Comparison of ENCODE assay signal across 8 mouse cellular contexts in the genomic region with DNA sequence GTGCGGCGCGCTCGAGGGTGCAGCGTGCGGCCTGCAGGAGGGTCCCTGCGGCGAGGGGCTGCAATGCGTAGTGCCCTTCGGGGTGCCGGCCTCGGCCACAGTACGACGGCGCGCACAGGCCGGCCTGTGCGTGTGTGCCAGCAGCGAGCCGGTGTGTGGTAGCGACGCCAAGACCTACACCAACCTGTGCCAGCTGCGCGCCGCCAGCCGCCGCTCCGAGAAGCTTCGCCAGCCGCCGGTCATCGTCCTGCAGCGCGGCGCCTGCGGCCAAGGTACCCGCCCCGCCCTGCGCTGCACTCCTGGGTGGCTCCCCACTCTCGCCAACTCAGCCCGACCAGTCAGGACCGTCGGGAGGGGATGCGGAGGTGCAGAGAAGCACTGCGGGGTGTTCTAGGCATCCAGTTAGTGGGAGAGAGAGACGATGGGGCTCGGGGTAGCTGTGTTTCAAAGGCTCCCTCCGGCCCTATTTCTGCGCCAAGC. TPM values are rescaled to one million over a fixed set of nuclear protein-coding genes. Genes with fewer than 3 reads are reported as not detected.
DNase-seq lines count a peak whose midpoint lies in the region; ATAC-seq lines count a peak whose summit lies in the region.

No protein-coding gene starts in this region.

- no peaks in the 10 kb centered on the region for H3K9me3 ChIP-seq in embryonic facial prominence, embryonic 10.5 days
- H3K9me3 ChIP-seq in heart, embryonic 12.5 days (replicated peaks), result peaks cover 3% of the 10 kb centered on the region; the same call in 1 of the 2 replicates
- peaks cover 3% of the 10 kb centered on the region; the same call in 1 of the 2 replicates for H3K9me3 ChIP-seq in kidney, embryonic 16.5 days (ENCODE audit: low read length)

- H3K36me3 ChIP-seq in embryonic facial prominence, embryonic 10.5 days (replicated peaks), result no peaks in the 10 kb centered on the region
- no peaks in the 10 kb centered on the region for H3K36me3 ChIP-seq in heart, embryonic 12.5 days
- no peaks in the 10 kb centered on the region for H3K36me3 ChIP-seq in kidney, embryonic 16.5 days (ENCODE audit: insufficient read depth, low read length)

- H3K4me1 ChIP-seq in embryonic facial prominence, embryonic 10.5 days, result peaks cover 16% of the 10 kb centered on the region
- peaks cover 31% of the 10 kb centered on the region for H3K4me1 ChIP-seq in heart, embryonic 12.5 days (replicated peaks)
- H3K4me1 ChIP-seq in kidney, embryonic 16.5 days (ENCODE audit: insufficient read depth, low read length), result peaks cover 18% of the 10 kb centered on the region; the same call in 1 of the 2 replicates

- ATAC-seq in frontal cortex, adult (ENCODE audit: low TSS enrichment), result peak; percentile 35; the same call in 1 of the 2 replicates
- ATAC-seq in heart, embryonic 12.5 days (ENCODE audit: insufficient number of reproducible peaks, low FRiP score), result peak; percentile 30
- peak; percentile 43 for ATAC-seq in kidney, embryonic 16.5 days (ENCODE audit: low FRiP score, low TSS enrichment)

- peak overlapping the region; percentile 87 for H3K4me2 ChIP-seq in heart, embryonic 12.5 days
- H3K4me2 ChIP-seq in kidney, embryonic 16.5 days (replicated peaks; ENCODE audit: low read depth, low read length), result peak overlapping the region; percentile 78

- H3K27me3 ChIP-seq in embryonic facial prominence, embryonic 10.5 days (replicated peaks; ENCODE audit: low read depth, poor library complexity, severe bottlenecking), result peaks cover 93% of the 10 kb centered on the region
- peaks cover 36% of the 10 kb centered on the region for H3K27me3 ChIP-seq in heart, embryonic 12.5 days (replicated peaks)
- peaks cover 67% of the 10 kb centered on the region for H3K27me3 ChIP-seq in kidney, embryonic 16.5 days (ENCODE audit: insufficient read depth, low read length)

- no peak overlapping the region; the same call in 1 of the 2 replicates for H3K27ac ChIP-seq in embryonic facial prominence, embryonic 10.5 days (replicated peaks)
- no peak overlapping the region for H3K27ac ChIP-seq in heart, embryonic 12.5 days (ENCODE audit: poor library complexity, severe bottlenecking)
- H3K27ac ChIP-seq in kidney, embryonic 16.5 days (ENCODE audit: low read length), result no peak overlapping the region

- peak overlapping the region; percentile 61 for H3K4me3 ChIP-seq in embryonic facial prominence, embryonic 10.5 days
- peak overlapping the region; percentile 61 for H3K4me3 ChIP-seq in heart, embryonic 12.5 days
- peak overlapping the region; percentile 52 for H3K4me3 ChIP-seq in kidney, embryonic 16.5 days (ENCODE audit: low read length)

- peak overlapping the region; percentile 68 for H3K9ac ChIP-seq in heart, embryonic 12.5 days
- H3K9ac ChIP-seq in kidney, embryonic 16.5 days (replicated peaks; ENCODE audit: low read length), result peak overlapping the region; percentile 3

- 2% methylated on average over 49 of the region's 49 CpGs for WGBS in embryonic facial prominence, embryonic 10.5 days
- WGBS in heart, embryonic 12.5 days, result 1% methylated on average over 49 of the region's 49 CpGs
- 1% methylated on average over 46 of the region's 49 CpGs for WGBS in kidney, embryonic 16.5 days

- no peak for DNase-seq in frontal cortex, adult 2 months (ENCODE audit: extremely low spot score in 1 of 2, low spot score in 1 of 2)
- peak; percentile 43 for DNase-seq in embryonic facial prominence, embryonic 10.5 days (ENCODE audit: low spot score)
- DNase-seq in lung, postnatal 36 days, result peak; percentile 49
- no peak for DNase-seq in layer of hippocampus, adult 8-10 months (ENCODE audit: low spot score in 2 of 2)
- no peak for DNase-seq in adipocyte (ENCODE audit: low spot score)

RNA-seq across cellular contexts. Expression of a gene that starts 0.6 kb away (rescaled TPM):
- polyA plus RNA-seq in frontal cortex, adult 2 months (2012; rRNA removed), result 172 and 212 TPM in 2 replicates
- polyA plus RNA-seq in embryonic facial prominence, embryonic 10.5 days (2016; fragmentation: Nextera tagmentation; extraction: Ambion mirVana), result 3.2 and 3.3 TPM in 2 replicates
- polyA plus RNA-seq in heart, embryonic 12.5 days (2016; fragmentation: Nextera tagmentation; extraction: Ambion mirVana), result 72.8 and 75.2 TPM in 2 replicates
- polyA plus RNA-seq in kidney, embryonic 16.5 days (2015; fragmentation: Nextera tagmentation; extraction: Ambion mirVana), result 8.3 and 13.4 TPM in 2 replicates
- 100 to 1,000 TPM; 184 to 219 (median 213) TPM for total RNA-seq in layer of hippocampus, adult 8-10 months (2022)

Comparison
In these comparisons a context has a peak if more than half of its experiments do, and no peak if none do; other contexts are left out.
1. DNase-seq: peak in embryonic facial prominence, embryonic 10.5 days (single experiment) and lung, postnatal 36 days (single experiment); none in frontal cortex, adult 2 months (0 of 2), layer of hippocampus, adult 8-10 months (0 of 2) and adipocyte (single experiment).
2. Peak in every context shown above with its lines, with median percentiles within 50 percentile points of each other: ATAC-seq and H3K4me3 ChIP-seq.